Mouse (Mus musculus) erythroblast, embryonic 14.5 days (primary cell): ENCODE results near the gene Serpinb6a.

ENCODE experiments used
- GATA1 ChIP-seq: IDR thresholded peaks from 2 replicates; pipeline ENCODE4 v1.6.1; 2012; ENCODE audit warnings: low read length, inconsistent platforms, mixed read lengths
- TAL1 ChIP-seq: IDR thresholded peaks from 3 replicates; pipeline ENCODE4 v1.6.1; 2012; ENCODE audit warnings: low read length, inconsistent platforms, mixed read lengths

- TF ChIP-seq TAL1 (no peak), GATA1 (no peak)
These were observed 43.1 kb upstream of the Serpinb6a start for GRCm38 (mm10) chr13:34045511-34046249.
